Mouse (Mus musculus) erythroid progenitor cell, adult 5-6 weeks (primary cell): ENCODE results near the gene Cldn10. TPM values are rescaled to one million over a fixed set of nuclear protein-coding genes. Genes with fewer than 3 reads are reported as not detected.
"Not testable (repeated sequence)": the region's sequence is repeated elsewhere in the genome, so short reads cannot be mapped to it uniquely, and the experiment has no call there.

Experiments used
- ATAC-seq: replicated peaks from 2 replicates; pipeline ENCODE4 v1.8.0; 2016; ENCODE audit warnings: moderate number of reproducible peaks, mild to moderate bottlenecking, moderate TSS enrichment, inconsistent platforms; ENCODE audit not compliant: poor library complexity, low FRiP score, severe bottlenecking
- total RNA-seq, 2 experiments: library from RNA; stranded (forward) in 1 of 2; stranded (reverse) in 1 of 2; fragments of 150-400 nt in 1 of 2; fragments of 186-747, 209-891 nt in 1 of 2; gene quantifications; 2 replicates each; pipeline versions ENCODE4 v1.2.3 to v1.2.4; 2015 to 2017; ENCODE audit warnings: low replicate concordance in 2 of 2

The Cldn10 gene
- total RNA-seq (2015; ENCODE audit: low replicate concordance) (1.4 and 3.4 TPM in 2 replicates), total RNA-seq (2017; ENCODE audit: low replicate concordance) (not detected in 2 replicates)

- no peak for ATAC-seq
Measured at GRCm38 (mm10) chr14:118787621-118788020, at the start of gene Cldn10. Gene Cldn10, plus strand, starts transcription at chr14:118787908.

- ATAC-seq: no peak
Measured at GRCm38 (mm10) chr14:118741780-118742179, 45.9 kb upstream of the Cldn10 start.

GRCm38 (mm10) chr14:118742862-118743261, 44.8 kb upstream of the Cldn10 start:
- ATAC-seq: no peak

- no peak for ATAC-seq
Measured at GRCm38 (mm10) chr14:118749068-118749467, 38.6 kb upstream of the Cldn10 start.

GRCm38 (mm10) chr14:118749715-118750114, 38.0 kb upstream of the Cldn10 start:
- no peak for ATAC-seq

GRCm38 (mm10) chr14:118750505-118751192, 37.1 kb upstream of the Cldn10 start:
- ATAC-seq: peak; percentile 95

GRCm38 (mm10) chr14:118751193-118751753, 36.4 kb upstream of the Cldn10 start:
- peak; percentile 46; the same call in 1 of the 2 replicates for ATAC-seq

GRCm38 (mm10) chr14:118756015-118756414, 31.7 kb upstream of the Cldn10 start:
- ATAC-seq: no peak

- no peak for ATAC-seq
Measured at GRCm38 (mm10) chr14:118756566-118756965, 31.1 kb upstream of the Cldn10 start.

- not testable (repeated sequence) for ATAC-seq
Measured at GRCm38 (mm10) chr14:118763362-118763761, 24.3 kb upstream of the Cldn10 start.

- ATAC-seq: no peak
Measured at GRCm38 (mm10) chr14:118763917-118764495, 23.7 kb upstream of the Cldn10 start.

- ATAC-seq: no peak
Measured at GRCm38 (mm10) chr14:118765306-118765705, 22.4 kb upstream of the Cldn10 start.

GRCm38 (mm10) chr14:118765951-118766350, 21.8 kb upstream of the Cldn10 start:
- ATAC-seq: no peak

- ATAC-seq: no peak
Measured at GRCm38 (mm10) chr14:118766368-118766767, 21.3 kb upstream of the Cldn10 start.

- peak; percentile 91 for ATAC-seq
Measured at GRCm38 (mm10) chr14:118767673-118768353, 19.9 kb upstream of the Cldn10 start.

- ATAC-seq: peak; percentile 68
Measured at GRCm38 (mm10) chr14:118768354-118768713, 19.4 kb upstream of the Cldn10 start.

GRCm38 (mm10) chr14:118773668-118774067, 14.0 kb upstream of the Cldn10 start:
- no peak for ATAC-seq

- peak; percentile 57 for ATAC-seq
Measured at GRCm38 (mm10) chr14:118774507-118775428, 12.9 kb upstream of the Cldn10 start.

- ATAC-seq: no peak
Measured at GRCm38 (mm10) chr14:118775554-118775953, 12.2 kb upstream of the Cldn10 start.
